Mouse (Mus musculus): ENCODE results near the gene Tsen54. TPM values are rescaled to one million over a fixed set of nuclear protein-coding genes. Genes with fewer than 3 reads are reported as not detected.

Gene Tsen54
- polyA plus RNA-seq, 1 experiment: 21.0 TPM

DNA sequence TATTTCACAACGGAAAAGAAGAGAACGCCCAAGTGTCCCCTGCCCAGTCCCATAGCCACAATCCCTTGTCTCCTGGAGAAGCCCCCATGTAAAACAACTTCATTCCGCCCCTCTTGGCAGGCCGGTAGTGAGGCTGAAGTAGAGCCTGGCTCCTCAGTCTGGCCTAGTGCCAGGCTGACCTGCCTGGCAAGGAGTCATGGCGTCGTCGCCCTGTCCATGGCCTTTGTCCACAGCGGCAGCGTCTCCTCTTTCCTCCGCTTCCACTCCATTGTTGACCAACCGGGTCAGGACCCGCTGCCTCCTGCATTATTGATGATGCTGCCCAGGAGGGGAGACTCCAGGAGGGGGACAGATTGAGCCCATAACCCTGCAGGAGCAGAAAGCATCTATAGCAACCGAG lies 43.4 kb downstream of the Tsen54 start:
- Histone ChIP-seq H3K36me3 (replicated peaks; ENCODE audit: low read length) (peaks cover 7% of the 10 kb centered on the region), H3K4me3 (replicated peaks) (no peak overlapping the region), H3K27me3 (replicated peaks) (peaks cover 89% of the 10 kb centered on the region), H3K9me3 (peaks cover 9% of the 10 kb centered on the region), H3K4me1 (peaks cover 21% of the 10 kb centered on the region)
- TF ChIP-seq GATA1 (IDR thresholded peaks at IDR 0.05; ENCODE audit: borderline replicate concordance, low read length): no peak
- no peak for TF ChIP-seq FLI1 (IDR thresholded peaks at IDR 0.05; ENCODE audit: low read length)

DNA sequence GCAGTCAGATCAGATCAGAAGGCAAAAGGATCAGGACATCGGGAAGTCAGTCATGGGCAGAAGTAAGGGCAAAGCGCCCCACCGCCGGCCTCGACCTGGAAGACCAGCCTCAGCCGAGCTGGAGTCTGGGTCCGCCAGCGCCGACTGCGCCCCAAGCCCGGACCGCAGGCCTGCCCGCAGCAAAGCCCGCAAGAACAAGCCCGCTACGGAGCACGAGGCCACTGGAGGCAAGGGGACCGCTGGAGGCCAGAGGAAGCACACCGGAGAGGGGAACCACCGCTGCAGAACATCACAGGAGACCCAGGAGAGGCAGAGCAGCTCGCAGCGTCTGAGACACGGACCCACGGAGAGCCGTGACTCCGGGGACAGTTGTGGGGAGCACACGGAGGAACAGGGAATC lies 43.8 kb downstream of the Tsen54 start, which contains the start of gene Myo15b:
Gene Myo15b, plus strand, starts transcription at position 53 of the 400 bp plus-strand sequence.
- no peak for TF ChIP-seq GATA1 (IDR thresholded peaks at IDR 0.05; ENCODE audit: borderline replicate concordance, low read length)
- Histone ChIP-seq H3K4me1 (peaks cover 21% of the 10 kb centered on the region), H3K4me3 (replicated peaks) (peak within 1 kb of the TSS; percentile 88), H3K9me3 (peaks cover 9% of the 10 kb centered on the region), H3K36me3 (replicated peaks; ENCODE audit: low read length) (peaks cover 3% of the 10 kb centered on the region), H3K27me3 (replicated peaks) (peaks cover 89% of the 10 kb centered on the region)

DNA sequence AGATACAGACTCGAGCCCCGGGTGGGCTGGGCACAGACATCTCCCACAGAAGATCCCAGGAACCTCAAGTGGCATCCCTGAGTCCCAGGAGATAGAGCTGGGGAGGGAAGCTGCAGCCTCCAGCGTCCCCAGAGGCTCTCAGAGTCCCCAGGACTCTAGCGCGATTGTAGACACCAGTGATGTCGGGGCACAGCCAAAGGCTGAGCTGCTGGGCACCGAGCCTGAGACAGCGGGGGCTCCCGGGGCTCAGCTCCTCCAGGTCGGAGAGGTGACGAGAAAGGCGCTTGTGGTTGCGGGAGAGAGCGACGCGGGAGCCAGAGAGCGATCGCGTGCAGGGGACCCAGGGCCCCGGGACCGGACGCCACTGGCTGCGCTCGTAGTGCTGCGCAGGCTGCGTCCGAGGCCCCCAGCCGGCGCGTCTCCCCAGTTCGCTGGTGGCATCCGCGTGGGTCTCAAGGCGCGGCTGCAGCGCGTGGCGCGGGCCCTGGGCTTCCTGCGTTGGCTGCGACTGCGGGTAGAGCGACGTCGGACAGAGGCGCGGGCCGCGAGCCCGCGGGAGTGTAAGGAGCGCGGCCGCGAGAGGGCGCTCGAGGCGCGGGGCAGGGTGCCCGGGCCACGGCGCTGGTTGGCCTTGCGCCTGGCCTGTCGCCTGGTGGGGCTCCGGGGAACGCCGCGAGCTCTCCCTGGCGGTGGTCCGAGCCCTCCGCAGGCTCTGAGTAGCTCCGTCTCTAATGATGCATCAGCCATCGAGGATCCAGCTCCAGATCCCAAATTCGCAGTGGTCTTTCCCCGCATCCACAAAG lies 44.8 kb downstream of the Tsen54 start:
- H3K4me1 ChIP-seq: peaks cover 21% of the 10 kb centered on the region

DNA sequence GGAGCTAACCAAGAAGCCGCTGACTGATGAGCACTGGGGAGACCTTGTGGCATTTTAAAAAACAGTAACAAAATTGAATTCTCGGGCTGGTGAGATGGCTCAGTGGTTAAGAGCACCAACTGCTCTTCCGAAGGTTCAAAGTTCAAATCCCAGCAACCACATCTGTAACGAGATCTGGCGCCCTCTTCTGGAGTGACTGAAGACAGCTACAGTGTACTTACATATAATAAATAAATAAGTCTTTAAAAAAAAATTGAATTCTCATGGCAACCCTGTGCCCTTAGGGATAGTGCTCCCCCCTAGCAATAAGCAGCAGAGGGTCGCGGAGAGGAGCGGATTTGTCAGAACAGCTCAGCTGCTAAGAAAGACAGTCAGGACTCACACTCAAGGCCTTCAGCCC lies 49.4 kb downstream of the Tsen54 start:
- Histone ChIP-seq H3K9me3 (no peaks in the 10 kb centered on the region), H3K4me3 (replicated peaks) (no peak overlapping the region), H3K36me3 (replicated peaks; ENCODE audit: low read length) (no peaks in the 10 kb centered on the region), H3K4me1 (peaks cover 21% of the 10 kb centered on the region), H3K27me3 (replicated peaks) (peaks cover 88% of the 10 kb centered on the region)
- TF ChIP-seq GATA1 (IDR thresholded peaks at IDR 0.05; ENCODE audit: borderline replicate concordance, low read length): no peak

More for the DNA sequence above, 44.8 kb downstream of the Tsen54 start:
- Histone ChIP-seq H3K27me3 (replicated peaks) (peaks cover 86% of the 10 kb centered on the region), H3K9me3 (peaks cover 9% of the 10 kb centered on the region), H3K36me3 (replicated peaks; ENCODE audit: low read length) (no peaks in the 10 kb centered on the region), H3K4me3 (replicated peaks) (peak overlapping the region; percentile 88)
- TF ChIP-seq FLI1 (IDR thresholded peaks at IDR 0.05; ENCODE audit: low read length): no peak
- no peak for TF ChIP-seq GATA1 (IDR thresholded peaks at IDR 0.05; ENCODE audit: borderline replicate concordance, low read length)

DNA sequence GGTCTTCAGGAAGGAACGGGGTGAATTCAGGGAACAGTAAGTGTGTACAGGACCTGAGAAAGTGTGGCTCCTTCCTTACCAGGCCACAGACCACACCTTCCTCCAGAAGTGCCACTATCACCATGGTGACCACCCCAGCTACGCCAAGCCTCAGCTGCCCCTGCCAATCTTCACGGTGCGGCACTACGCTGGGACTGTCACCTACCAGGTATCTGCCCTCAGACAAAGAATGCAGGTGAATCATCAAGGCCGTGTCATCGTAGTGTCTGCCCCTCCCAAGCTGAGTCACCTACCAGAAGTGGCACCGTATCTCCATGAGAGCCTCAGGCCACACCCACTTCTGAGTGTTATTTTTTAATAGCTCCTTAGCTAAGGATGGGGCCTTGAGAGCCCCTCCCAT lies 54.9 kb downstream of the Tsen54 start:
- Histone ChIP-seq H3K4me3 (replicated peaks) (peak overlapping the region; percentile 31), H3K27me3 (replicated peaks) (peaks cover 90% of the 10 kb centered on the region)
- TF ChIP-seq FLI1 (IDR thresholded peaks at IDR 0.05; ENCODE audit: low read length) (no peak), GATA1 (IDR thresholded peaks at IDR 0.05; ENCODE audit: borderline replicate concordance, low read length) (no peak)

DNA sequence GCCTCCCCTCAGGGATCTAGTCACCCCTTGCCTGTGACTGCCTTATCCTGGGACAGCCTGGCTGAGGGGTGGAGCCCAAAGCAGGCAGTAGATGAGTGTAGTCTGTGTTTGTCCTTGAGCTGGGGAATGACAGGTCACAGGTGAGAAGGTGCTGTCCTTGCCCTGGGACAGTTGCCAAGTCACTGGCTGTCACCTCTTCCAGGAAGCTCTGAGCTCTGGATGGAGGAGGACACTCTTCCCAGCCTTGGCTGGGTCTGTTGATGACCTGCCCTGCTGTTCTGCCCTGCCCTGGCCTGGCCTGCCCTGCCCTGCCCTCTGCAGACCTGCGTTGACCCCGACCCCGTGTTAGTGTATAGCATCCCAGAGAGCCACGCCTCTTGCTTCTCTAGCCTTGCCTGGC lies 57.9 kb downstream of the Tsen54 start:
- Histone ChIP-seq H3K27me3 (replicated peaks) (peaks cover 89% of the 10 kb centered on the region), H3K36me3 (replicated peaks; ENCODE audit: low read length) (no peaks in the 10 kb centered on the region), H3K9me3 (no peaks in the 10 kb centered on the region; the same call in 1 of the 2 replicates), H3K4me3 (replicated peaks) (no peak overlapping the region), H3K4me1 (peaks cover 25% of the 10 kb centered on the region)
- TF ChIP-seq GATA1 (IDR thresholded peaks at IDR 0.05; ENCODE audit: borderline replicate concordance, low read length) (no peak), FLI1 (IDR thresholded peaks at IDR 0.05; ENCODE audit: low read length) (no peak)

More for the DNA sequence above, 54.9 kb downstream of the Tsen54 start:
- H3K4me1 ChIP-seq: peaks cover 22% of the 10 kb centered on the region
- no peaks in the 10 kb centered on the region for H3K36me3 ChIP-seq (replicated peaks; ENCODE audit: low read length)
- H3K9me3 ChIP-seq: no peaks in the 10 kb centered on the region

Other genes starting within 250 kb of the Tsen54 start
- 13.8 and 37.9 TPM in 2 replicates for gene Mrps7, start 210.8 kb upstream of the Tsen54 start, polyA plus RNA-seq (2012; ENCODE audit: insufficient read depth, low replicate concordance)
- 44.0 and 58.2 TPM in 2 replicates for gene Gga3, start 210.7 kb upstream of the Tsen54 start, polyA plus RNA-seq (2012; ENCODE audit: insufficient read depth, low replicate concordance)
- gene Mif4gd, start 201.8 kb upstream of the Tsen54 start, polyA plus RNA-seq (2012; ENCODE audit: insufficient read depth, low replicate concordance): 9.6 and 15.5 TPM in 2 replicates
- gene Slc25a19, start 186.4 kb upstream of the Tsen54 start, polyA plus RNA-seq (2012; ENCODE audit: insufficient read depth, low replicate concordance): 10.5 and 20.5 TPM in 2 replicates
- 30.1 and 77.5 TPM in 2 replicates for gene Grb2, start 106.1 kb upstream of the Tsen54 start, polyA plus RNA-seq (2012; ENCODE audit: insufficient read depth, low replicate concordance)
- gene Tmem94, start 49.3 kb upstream of the Tsen54 start, polyA plus RNA-seq (2012; ENCODE audit: insufficient read depth, low replicate concordance): 22.7 and 34.8 TPM in 2 replicates
- gene Caskin2, start 1.1 kb upstream of the Tsen54 start, polyA plus RNA-seq (2012; ENCODE audit: insufficient read depth, low replicate concordance): 3.0 and 5.3 TPM in 2 replicates
- gene Llgl2, start 9.3 kb downstream of the Tsen54 start, polyA plus RNA-seq (2012; ENCODE audit: insufficient read depth, low replicate concordance): 6.1 and 12.4 TPM in 2 replicates
- 0.48 TPM in 1 of 2 replicates, not detected in the other for gene Myo15b, start 43.7 kb downstream of the Tsen54 start, polyA plus RNA-seq (2012; ENCODE audit: insufficient read depth, low replicate concordance)
- gene Smim5, start 85.2 kb downstream of the Tsen54 start, polyA plus RNA-seq (2012; ENCODE audit: insufficient read depth, low replicate concordance): 6.7 and 13.1 TPM in 2 replicates
- not detected in 2 replicates for gene Smim6, start 97.3 kb downstream of the Tsen54 start, polyA plus RNA-seq (2012; ENCODE audit: insufficient read depth, low replicate concordance)
- 13.5 and 14.4 TPM in 2 replicates for gene Sap30bp, start 118.6 kb downstream of the Tsen54 start, polyA plus RNA-seq (2012; ENCODE audit: insufficient read depth, low replicate concordance)
- gene Recql5, start 118.8 kb downstream of the Tsen54 start, polyA plus RNA-seq (2012; ENCODE audit: insufficient read depth, low replicate concordance): 9.5 and 10.4 TPM in 2 replicates
- 5.6 and 6.9 TPM in 2 replicates for gene Itgb4, start 160.0 kb downstream of the Tsen54 start, polyA plus RNA-seq (2012; ENCODE audit: insufficient read depth, low replicate concordance)
- gene Galk1, start 198.0 kb downstream of the Tsen54 start, polyA plus RNA-seq (2012; ENCODE audit: insufficient read depth, low replicate concordance): 197 and 238 TPM in 2 replicates
- gene H3f3b, start 213.2 kb downstream of the Tsen54 start, polyA plus RNA-seq (2012; ENCODE audit: insufficient read depth, low replicate concordance): 819 and 908 TPM in 2 replicates
- gene Unk, start 215.6 kb downstream of the Tsen54 start, polyA plus RNA-seq (2012; ENCODE audit: insufficient read depth, low replicate concordance): 18.8 and 53.4 TPM in 2 replicates

Measured in megakaryocyte, embryonic 14.5 days (primary cell).